Mouse (Mus musculus): ENCODE measurements at regions not wholly inside any gene's neighbourhood (a gene's known extent, or its start where the extent isn't known, plus 50 kb on each side); places are given as distances from the start of the nearest gene placed in this dataset.

DNA sequence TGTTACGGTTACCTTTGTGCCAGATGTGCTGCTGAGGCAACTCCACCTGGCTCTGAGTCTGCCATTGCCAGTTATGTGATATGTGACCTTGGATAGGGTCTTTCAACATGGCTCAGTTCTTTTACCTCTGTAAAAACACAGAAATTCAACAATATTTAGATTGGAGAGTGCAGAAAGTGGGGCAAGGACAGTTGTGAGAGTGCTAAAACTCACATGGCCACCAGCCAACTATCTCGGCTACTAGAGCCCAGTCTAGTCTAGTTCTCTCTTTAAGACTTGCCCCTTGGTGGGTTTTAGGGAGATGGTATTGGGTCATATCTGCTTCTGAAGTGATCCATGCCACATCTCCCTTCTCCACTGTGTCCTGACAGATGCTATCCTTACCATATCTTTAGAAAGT lies 233.0 kb downstream of the Phf14 start:
- no peak for DNase-seq

DNA sequence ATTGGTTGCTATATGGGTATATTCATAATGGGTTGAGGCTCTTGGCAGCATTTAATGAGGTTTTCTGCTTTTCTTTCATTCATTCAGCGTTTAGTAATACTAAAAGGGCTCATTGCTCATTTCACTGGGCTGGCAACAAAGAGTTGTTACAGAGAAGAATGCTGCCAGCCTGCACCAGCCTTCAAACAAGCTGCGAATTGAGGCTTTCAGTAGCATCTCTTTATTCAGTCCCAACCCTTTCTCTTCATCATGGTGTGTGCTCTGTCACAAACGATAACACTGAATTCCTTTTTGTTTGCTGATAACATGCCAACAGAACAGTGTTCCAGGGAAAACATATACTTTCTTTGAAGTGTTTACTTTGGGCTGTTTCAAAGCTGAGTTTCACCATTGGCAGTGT lies 237.6 kb downstream of the Phf14 start:
- no peak for DNase-seq

DNA sequence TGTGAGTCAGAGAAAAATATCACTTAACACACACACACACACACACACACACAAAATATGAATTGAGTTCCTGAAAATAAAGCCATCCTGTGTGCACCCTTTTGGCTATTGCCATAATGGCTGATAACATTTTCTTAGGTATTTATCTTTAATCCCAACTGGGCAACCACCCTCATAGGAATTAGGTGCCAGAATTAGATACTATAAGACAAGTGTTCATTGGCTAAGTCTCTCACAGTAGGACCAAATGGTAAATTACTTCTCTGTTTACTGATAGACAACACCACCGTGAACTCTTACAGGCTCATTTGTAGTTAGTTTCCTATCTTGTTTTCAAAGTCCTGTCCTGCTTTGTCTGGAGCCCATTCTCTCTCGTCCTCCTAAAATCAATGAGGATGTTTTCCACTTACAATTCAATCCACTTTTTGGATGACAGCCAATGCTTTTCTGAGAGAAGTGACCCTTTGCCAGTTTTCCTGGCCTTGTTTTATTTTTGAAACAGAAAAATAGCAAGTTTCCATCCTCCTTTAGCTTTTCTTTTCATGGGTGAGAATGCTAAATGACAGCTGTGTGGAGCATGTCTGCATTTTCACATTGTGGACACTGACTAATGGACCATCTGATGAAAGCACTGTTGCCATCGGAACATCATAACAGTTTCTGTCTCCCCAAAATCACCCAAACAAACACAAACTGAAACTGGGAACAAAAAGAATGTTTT lies 243.2 kb downstream of the Phf14 start:
- DNase-seq = no peak

DNA sequence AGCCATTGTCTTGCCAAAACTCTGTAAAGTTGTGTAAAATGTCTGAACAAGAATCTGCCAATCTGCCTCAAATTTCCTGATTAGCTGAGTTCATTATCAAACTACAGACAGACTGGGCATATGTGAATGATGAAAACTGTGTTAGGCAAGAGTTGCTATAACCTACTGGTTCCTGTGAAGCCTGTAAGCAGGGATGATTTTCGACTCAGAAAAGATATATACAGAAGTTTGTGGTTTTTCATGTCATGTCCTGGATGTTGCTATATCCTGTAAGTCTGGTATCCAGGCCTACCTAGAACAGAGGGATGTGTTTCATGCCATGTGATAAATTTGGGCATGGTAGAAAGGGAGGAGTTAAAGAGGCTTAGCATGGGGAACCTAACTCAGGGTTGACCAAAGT lies 256.4 kb downstream of the Phf14 start:
- DNase-seq = no peak

DNA sequence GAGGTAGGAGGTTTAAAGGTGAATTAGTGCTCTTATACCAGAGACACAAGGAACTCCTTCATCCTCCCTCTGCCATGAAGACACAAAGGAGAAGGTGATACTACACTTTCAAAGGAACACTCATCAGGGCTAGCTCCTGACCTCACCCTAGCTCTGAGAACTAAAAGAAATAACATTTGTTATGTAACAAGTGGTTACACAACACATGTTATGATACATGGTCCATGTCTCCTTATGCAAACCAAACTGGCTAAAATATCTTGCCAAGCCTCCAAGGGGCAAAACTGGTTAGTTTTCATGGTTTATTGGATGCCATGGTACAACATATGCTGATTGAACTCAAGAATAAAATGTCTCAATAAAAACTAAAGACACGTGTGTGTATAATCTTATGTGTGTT lies 260.9 kb downstream of the Phf14 start:
- DNase-seq = no peak

DNA sequence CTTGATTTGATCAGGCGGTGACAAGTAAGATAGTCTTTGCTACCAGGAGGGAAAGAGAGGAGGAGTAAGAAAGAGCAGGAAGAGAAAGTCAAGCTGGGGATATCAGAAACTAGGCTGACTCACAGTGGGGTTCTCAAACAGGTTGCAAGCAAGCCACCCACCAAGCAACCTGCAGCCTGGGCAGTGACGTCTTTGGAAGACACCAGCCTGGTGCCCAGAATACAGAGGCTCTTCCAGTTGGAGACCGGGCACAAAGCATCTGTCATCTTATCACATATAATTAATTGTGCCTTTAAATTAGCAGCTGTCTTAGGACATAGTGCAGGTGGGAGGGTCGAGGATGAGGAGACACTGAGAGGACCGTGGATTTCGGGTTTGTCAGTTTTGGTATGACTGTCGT lies 261.8 kb downstream of the Phf14 start:
- DNase-seq = no peak

DNA sequence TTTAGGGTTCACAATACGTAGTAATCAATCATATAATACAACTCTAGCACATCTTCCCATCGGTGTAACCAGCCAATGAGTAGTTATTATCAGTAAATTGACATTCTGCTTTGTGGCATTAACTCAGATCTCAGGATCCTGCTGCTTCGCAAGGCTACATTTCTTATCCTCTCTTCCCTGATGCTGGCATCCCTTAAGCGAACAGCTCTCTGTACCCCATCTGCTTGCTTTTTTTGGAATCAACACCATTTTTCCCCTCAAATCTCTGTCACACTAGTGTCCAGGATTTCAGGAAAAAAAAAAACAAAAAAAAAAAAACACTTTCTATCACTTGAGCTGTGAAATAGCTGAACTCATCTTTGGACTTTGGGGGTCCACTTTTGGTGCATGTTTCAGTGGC lies 263.1 kb downstream of the Phf14 start:
- no peak for DNase-seq

DNA sequence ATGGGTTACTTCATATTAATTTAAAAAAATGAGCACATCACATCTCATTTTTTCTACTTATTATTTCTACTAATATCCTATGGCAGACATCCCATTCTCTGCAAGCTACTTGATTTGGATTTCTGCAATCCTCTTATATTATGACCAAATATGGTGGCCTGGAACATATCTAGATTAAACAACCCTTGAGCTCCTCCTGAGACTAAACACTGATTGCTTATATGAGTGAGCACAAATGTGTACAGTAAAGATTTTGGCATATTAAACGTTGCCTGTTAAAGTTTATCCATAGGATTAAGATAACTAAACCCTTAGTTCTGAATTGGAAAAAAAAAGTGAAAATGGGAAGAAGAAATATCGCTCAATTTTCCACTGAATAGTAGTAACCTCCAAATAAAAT lies 263.6 kb downstream of the Phf14 start:
- no peak for DNase-seq

DNA sequence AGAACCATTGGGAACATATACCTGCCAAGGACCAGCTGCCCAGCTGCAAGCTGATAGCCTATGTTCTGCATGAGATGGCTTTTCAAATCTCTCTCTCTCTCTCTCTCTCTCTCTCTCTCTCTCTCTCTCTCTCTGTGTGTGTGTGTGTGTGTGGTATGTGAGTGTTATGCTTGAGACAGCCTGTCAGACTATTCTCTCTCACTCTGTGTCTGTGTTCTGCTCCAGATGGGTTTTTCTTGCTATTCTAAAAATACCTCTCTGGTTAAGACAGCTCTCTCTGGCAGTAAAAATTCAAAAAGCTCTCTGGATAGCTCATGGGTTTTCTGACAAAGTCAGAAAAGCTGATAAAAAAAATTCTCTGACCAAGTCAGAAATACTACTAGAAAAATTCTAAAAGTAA lies 270.4 kb downstream of the Phf14 start:
- no peak for DNase-seq

DNA sequence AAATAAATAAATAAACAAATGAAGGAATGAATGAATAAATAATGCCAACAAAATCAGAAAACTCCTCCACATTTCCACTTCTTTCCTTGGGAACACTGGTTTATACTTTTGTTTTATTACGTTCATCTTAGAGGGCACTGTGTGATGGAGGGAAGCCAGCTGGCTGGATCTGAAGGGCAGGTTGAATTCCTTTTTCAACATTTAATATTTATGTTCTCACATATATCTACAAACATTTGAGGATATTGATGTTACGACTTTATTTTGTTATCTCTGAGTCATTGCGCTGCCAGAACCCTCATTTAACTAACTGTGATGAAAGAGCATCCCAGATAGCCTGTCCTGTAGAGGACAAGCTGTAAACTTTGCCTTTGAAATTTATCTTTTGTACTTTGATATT lies 273.3 kb downstream of the Phf14 start:
- no peak for DNase-seq

DNA sequence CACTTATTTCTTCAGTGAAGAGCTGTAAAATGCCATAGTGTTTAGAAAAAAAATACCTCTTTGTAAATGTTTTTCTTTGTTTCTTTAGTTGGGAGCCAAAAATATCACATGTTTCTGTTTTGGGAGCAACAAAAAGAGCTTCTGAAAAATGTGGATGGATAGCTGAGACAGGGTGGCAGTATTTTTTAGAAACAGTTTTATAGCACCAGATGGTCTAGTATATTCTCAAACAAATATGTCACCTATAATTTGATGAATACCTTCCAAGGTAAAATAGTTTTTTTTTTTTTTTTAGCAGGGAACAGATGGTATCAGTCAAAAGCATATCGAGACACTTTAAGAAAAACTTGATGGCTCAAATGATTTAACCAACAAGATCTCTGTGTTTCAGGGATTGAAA lies 302.6 kb downstream of the Phf14 start:
- DNase-seq = no peak

DNA sequence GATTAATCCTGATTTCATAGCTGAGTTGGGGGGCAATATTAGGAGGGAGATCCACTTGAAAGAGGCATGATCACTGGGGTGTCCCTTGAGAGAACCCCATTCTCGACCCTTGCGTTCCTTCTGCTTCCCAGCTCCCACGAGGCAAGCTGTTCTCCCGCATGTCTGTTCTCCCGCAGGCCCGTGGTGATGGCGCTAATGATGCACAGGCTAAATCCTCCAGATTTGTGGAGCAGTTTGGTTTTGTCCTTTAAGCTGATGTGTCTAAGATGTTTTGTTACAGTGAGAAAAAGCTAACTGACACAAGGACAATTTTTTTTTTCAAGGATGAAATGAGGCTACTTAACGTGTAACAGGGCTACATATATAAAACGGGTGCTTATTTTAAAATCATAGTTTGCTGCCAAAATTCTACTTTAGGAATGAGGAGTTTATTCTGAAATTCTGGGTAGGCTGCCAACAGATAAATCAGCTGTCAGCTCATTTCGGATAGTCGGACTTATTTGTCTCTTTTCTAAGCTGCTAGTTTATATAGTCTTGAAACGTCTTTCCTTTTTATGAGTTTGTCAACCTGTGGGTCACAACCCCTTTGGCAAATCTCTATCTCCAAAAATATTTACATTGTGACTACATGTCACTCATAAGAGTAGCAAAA lies 307.0 kb downstream of the Phf14 start:
- no peak for DNase-seq

DNA sequence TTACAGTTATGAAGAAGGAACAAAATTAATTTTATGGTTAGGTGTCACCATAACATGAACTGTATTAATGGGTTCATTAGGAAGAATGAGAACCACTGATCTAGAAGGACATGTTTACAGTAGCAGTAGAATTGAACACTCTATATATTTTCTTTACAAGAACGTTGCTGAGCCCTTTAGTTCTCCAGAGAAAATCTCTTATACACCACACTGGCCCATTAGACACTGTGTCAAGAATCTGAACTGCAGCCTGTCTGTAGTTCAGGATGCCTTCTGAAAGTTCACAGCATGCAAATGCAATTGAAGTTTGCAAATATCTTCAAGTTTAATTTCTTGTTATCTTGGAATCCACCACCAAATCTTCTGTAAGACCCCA lies 307.6 kb downstream of the Phf14 start:
- DNase-seq = no peak

DNA sequence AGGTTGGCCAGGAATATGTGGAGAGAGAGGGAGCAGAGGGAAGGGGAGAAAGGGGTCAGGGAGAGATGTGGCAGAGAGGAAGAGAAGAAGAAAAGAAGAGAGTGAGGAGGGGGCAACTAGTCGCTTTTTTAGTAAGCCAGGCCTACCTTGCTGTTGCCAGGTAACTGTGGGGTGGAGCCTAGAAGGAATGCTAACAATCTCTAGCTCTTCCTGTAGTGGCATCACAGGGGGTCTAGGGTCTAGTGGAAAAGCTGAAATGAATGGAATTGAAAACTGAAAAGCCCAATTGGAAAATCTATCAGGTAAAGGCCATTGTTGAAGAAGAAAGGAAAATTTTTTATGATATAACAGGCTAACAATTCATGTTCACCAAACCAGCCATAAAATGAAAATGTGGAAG lies 336.5 kb downstream of the Phf14 start:
- no peak for DNase-seq

DNA sequence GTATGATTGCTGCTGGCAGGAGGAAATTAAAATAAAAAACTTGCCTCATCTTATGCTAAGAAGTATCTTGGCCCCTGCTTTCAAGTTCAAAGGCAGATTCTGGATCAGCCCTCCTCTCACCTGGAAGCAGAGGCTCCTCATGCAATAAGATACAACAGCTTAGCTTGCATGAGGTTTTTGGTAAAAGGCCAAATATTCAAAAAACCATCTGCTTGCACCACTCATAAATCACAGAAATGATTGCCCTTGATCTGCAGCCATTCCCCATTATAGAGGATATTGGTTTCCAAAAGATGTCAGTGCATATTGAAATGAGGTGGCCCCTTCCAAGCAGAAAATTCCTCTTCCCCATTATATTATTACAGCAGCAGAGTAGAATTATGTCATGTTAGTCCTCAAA lies 340.4 kb downstream of the Phf14 start:
- no peak for DNase-seq

DNA sequence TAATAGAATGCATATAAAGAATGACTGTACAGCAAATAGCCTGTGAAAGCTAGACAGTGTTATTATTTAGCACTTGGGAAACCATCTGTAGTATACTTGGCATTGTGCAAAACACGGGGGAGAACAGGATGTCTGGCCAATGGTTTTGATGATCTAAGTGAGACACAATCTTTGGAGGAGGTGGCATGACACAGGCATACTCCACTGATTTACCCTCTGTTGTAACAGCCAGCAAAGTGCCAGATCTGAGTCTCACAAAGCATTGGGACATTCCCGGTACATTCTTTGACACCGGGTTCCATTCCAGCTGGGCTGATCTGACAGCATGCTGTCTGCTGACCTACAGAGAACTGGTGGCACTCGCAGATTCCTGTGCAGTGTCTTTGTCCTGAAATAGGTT lies 341.0 kb downstream of the Phf14 start:
- no peak for DNase-seq

DNA sequence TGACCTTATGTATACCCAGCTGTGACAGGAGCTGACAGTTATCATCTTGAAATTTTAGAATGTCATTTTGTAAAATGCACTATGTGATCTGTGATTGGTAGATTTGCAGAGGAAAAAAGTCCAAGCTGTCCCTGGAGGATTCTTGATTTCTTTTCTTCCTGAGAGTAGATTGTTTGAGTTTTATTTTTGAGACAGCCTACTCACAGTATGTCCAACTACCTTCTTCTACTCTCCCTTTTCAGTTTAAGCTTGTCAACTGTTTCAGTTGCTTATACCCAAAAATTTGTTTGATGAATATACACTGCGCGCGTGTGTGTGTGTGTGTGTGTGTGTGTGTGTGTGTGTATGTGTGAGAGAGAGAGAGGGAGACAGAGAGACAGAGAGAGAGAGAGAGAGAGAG lies 346.9 kb downstream of the Phf14 start:
- DNase-seq = no peak

DNA sequence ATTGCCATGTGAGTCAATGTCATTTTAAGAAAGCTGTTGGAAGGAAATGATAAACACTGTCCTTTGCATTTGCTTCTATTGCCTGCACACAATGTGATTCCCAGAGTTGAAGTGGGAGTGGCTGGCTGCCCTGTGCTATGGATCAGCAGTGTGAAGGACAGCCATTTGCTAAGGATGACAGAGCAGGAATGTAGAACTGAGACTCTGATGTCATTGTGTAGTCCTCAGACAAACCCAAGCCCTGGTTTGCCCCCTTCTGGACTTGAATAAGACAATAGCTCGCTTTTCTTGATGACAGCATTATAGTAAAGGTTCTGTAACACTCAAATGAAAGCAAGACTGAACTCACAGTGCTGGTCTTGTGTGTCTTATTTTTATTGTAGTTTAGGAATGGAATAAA lies 347.8 kb downstream of the Phf14 start:
- peak; percentile 26 for DNase-seq

DNA sequence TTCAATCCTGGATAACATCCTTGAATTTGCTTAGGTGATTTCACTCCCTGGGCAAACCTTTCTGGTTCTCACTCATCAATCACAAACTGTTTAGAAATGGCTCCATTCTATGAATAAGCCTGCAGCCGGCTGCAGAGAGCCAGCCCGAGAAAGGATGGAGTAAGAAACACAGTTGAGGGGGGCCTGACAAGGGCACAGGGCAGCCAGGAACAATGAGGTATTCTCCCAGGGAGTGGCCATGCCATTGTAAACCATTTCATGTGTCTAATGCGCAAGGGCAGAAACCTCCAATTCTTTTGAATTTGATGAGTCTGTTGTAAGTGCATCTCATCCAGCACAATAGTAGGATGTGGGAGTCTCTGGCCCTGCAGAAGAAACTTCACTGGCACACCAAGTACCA lies 350.7 kb downstream of the Phf14 start:
- DNase-seq = peak; percentile 24

DNA sequence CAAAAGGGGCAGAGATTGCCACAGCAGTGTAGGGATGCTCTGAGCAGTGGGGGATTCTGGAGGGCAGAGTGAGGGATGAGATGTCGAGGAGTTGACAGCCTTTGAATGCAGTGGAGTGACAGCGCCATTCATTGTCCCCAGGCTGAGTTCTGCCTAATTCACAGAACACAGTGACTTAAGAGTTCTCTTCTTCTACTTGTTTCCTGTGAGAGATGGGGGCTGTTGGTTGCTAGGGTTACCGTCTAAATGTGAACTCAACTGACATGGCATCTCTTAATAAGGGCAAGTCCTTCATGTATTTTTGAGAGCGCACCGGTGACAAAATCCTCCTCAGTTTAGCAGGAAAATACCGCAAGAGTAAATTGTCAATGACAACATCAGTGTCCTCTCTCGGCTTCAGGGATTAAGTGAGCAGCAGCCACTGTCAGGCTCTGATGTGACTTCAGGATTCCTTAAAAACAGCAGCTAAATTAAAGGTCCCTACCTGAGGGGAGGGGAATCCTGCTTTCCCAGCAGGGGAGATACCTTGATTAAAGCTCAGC lies 351.4 kb downstream of the Phf14 start:
- peak; percentile 22 for DNase-seq

DNA sequence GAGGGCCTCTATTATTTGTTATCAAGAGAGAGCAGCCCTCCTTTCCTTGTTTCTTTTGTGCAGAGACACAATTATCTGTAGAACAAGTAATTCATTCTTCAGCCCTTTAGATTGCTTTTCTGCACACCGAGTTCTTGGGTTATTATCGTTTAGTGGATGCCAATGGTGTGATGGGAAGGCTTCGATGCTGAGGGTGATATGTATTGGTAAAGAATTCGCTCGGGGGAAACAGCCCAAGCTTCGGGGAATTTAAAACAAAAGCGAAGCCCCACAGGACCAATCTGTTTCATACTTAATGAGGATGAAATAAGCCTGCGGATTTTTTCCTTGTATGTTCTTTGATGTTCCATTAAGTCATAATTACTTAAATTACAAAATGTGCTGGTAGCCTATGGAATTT lies 352.0 kb downstream of the Phf14 start:
- DNase-seq = no peak

DNA sequence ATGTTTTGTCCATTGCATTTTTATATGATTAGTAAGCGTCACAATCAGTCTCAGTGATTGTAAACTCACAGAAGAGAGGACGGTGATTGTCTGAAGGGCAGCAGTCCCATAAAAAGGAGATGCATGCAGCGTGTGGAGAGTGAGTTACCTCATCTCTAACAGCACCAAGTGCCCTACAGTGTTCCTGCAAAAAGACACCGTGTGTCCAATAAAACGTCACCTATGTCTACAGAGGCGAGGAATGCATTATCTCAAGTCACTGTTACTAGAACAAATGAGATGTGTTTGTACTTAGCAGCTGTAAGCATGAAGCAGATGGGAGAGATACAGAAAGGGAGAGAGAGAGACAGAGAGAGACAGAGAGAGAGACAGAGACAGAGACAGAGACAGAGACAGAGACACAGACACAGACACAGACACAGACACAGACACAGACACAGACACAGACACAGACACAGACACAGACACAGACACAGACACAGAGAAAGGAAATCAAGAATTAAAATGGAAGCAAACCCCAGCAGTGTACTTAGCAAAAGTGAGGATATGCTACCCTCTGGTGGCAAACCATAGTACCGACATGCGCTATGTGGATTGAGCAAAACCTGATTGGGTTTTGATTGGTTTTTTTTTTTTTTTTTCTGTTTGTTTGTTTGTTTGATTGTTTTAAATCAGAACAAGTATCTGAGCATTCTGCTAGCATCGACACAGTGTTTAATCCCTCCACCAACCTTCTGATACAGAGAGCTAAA lies 352.9 kb downstream of the Phf14 start:
- DNase-seq = peak; percentile 74
